Mouse (Mus musculus): ENCODE measurements around the gene Cntnap1. TPM values are rescaled to one million over a fixed set of nuclear protein-coding genes. Genes with fewer than 3 reads are reported as not detected.

Cntnap1 gene
- polyA plus RNA-seq, 1 experiment from 2014 or later, result 1.5 TPM

DNA sequence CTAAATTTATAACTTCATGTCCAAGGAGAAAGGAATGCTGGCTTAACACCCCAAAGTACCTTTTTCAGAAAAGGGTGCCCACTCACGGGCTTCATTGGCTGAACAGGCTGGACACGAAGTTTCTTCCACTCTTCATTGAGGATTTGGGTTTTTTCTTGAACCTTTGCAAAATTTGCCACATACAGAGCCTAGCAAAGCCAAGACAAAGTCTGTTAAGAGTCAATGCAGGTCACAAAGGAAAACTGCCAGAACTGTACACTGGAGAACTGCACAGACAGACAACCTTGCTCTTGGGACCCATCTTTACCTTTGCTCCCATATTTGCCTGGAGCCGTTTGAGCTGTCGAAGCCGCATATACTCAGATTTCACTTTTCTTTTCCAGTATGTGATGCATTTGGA, 46.6 kb downstream of the Cntnap1 start:
- Histone ChIP-seq H3K4me1 (ENCODE audit: insufficient read depth) (peaks cover 7% of the 10 kb centered on the region), H3K9ac (replicated peaks) (no peak overlapping the region), H3K27ac (ENCODE audit: low read depth) (no peak overlapping the region), H3K4me3 (ENCODE audit: low read depth, low read length) (no peak overlapping the region), H3K4me2 (ENCODE audit: low read depth, low read length) (no peak overlapping the region), H3K27me3 (ENCODE audit: insufficient read depth, low read length) (no peaks in the 10 kb centered on the region), H3K9me3 (ENCODE audit: low read length) (no peaks in the 10 kb centered on the region), H3K36me3 (replicated peaks; ENCODE audit: insufficient read depth, low read length) (peaks cover 33% of the 10 kb centered on the region)
- TF ChIP-seq EP300 (IDR thresholded peaks at IDR 0.05; ENCODE audit: low read depth), result no peak
- no peak for TF ChIP-seq CTCF (IDR thresholded peaks at IDR 0.05; ENCODE audit: low read depth)
- ATAC-seq (no peak), DNase-seq (no peak)
- 85% methylated on average over 5 of the region's 5 CpGs for WGBS (ENCODE audit: insufficient replicate concordance)

- DNase-seq, result no peak
- Histone ChIP-seq H3K9ac (replicated peaks) (no peak overlapping the region), H3K4me2 (ENCODE audit: low read depth, low read length) (no peak overlapping the region), H3K4me1 (ENCODE audit: insufficient read depth) (peaks cover 7% of the 10 kb centered on the region), H3K36me3 (replicated peaks; ENCODE audit: insufficient read depth, low read length) (peaks cover 25% of the 10 kb centered on the region), H3K27ac (ENCODE audit: low read depth) (no peak overlapping the region), H3K9me3 (ENCODE audit: low read length) (no peaks in the 10 kb centered on the region), H3K4me3 (ENCODE audit: low read depth, low read length) (no peak overlapping the region), H3K27me3 (ENCODE audit: insufficient read depth, low read length) (no peaks in the 10 kb centered on the region)
- WGBS (ENCODE audit: insufficient replicate concordance), result 68% methylated on average over 10 of the region's 10 CpGs
- TF ChIP-seq EP300 (IDR thresholded peaks at IDR 0.05; ENCODE audit: low read depth), result no peak
- TF ChIP-seq CTCF (IDR thresholded peaks at IDR 0.05; ENCODE audit: low read depth), result no peak
- no peak for ATAC-seq
These were observed 48.2 kb downstream of the Cntnap1 start for GRCm38 (mm10) chr11:101218436-101219055.

DNA sequence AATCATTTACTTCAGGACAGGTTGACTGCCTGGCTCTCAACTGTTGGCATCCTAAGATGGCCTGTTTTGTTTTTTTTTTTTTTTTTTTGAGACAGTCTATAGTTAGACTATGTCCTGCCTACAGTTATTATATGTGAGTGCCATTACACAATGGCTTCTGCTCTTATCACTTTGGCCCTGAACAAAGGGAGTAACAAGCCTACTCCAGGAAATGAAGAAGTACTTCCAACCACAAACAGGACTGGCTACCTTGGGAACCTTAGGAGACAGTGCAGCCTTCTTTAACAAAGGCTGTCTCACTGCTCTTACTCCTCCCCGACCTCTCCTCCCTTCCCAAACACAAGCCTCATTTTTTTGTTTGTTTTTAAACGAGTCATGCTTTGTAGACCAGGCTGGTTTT, 50.5 kb downstream of the Cntnap1 start:
- Histone ChIP-seq H3K4me2 (ENCODE audit: low read depth, low read length) (no peak overlapping the region), H3K36me3 (replicated peaks; ENCODE audit: insufficient read depth, low read length) (peaks cover 5% of the 10 kb centered on the region), H3K4me3 (ENCODE audit: low read depth, low read length) (no peak overlapping the region), H3K27ac (ENCODE audit: low read depth) (no peak overlapping the region), H3K27me3 (ENCODE audit: insufficient read depth, low read length) (no peaks in the 10 kb centered on the region), H3K9me3 (ENCODE audit: low read length) (no peaks in the 10 kb centered on the region), H3K4me1 (ENCODE audit: insufficient read depth) (peaks cover 16% of the 10 kb centered on the region), H3K9ac (replicated peaks) (no peak overlapping the region)
- TF ChIP-seq CTCF (IDR thresholded peaks at IDR 0.05; ENCODE audit: low read depth) (no peak), EP300 (IDR thresholded peaks at IDR 0.05; ENCODE audit: low read depth) (no peak)
- no peak for ATAC-seq
- DNase-seq, result no peak
- WGBS (ENCODE audit: insufficient replicate concordance), result 39% methylated on average over 2 of the region's 2 CpGs

- Histone ChIP-seq H3K9ac (replicated peaks) (no peak overlapping the region), H3K4me3 (ENCODE audit: low read depth, low read length) (no peak overlapping the region), H3K4me2 (ENCODE audit: low read depth, low read length) (no peak overlapping the region), H3K27me3 (ENCODE audit: insufficient read depth, low read length) (no peaks in the 10 kb centered on the region), H3K9me3 (ENCODE audit: low read length) (no peaks in the 10 kb centered on the region), H3K4me1 (ENCODE audit: insufficient read depth) (peaks cover 16% of the 10 kb centered on the region), H3K27ac (ENCODE audit: low read depth) (no peak overlapping the region), H3K36me3 (replicated peaks; ENCODE audit: insufficient read depth, low read length) (peaks cover 4% of the 10 kb centered on the region)
- WGBS (ENCODE audit: insufficient replicate concordance), result 62% methylated on average over 8 of the region's 8 CpGs
- DNase-seq (no peak), ATAC-seq (no peak)
- TF ChIP-seq CTCF (IDR thresholded peaks at IDR 0.05; ENCODE audit: low read depth), result no peak
- TF ChIP-seq EP300 (IDR thresholded peaks at IDR 0.05; ENCODE audit: low read depth), result no peak
These were observed 51.1 kb downstream of the Cntnap1 start for GRCm38 (mm10) chr11:101221306-101221986.

- H3K36me3 ChIP-seq (replicated peaks; ENCODE audit: insufficient read depth, low read length), result no peaks in the 10 kb centered on the region
- H3K4me1 ChIP-seq (ENCODE audit: insufficient read depth), result peaks cover 16% of the 10 kb centered on the region
- H3K27ac ChIP-seq (ENCODE audit: low read depth), result no peak overlapping the region
- WGBS (ENCODE audit: insufficient replicate concordance), result 73% methylated on average over 3 of the region's 3 CpGs
- DNase-seq (no peak), ATAC-seq (no peak)
- no peak for TF ChIP-seq EP300 (IDR thresholded peaks at IDR 0.05; ENCODE audit: low read depth)
- no peak for TF ChIP-seq CTCF (IDR thresholded peaks at IDR 0.05; ENCODE audit: low read depth)
- no peak overlapping the region for H3K9ac ChIP-seq (replicated peaks)
- no peaks in the 10 kb centered on the region for H3K9me3 ChIP-seq (ENCODE audit: low read length)
- no peaks in the 10 kb centered on the region for H3K27me3 ChIP-seq (ENCODE audit: insufficient read depth, low read length)
- H3K4me2 ChIP-seq (ENCODE audit: low read depth, low read length), result no peak overlapping the region
- no peak overlapping the region for H3K4me3 ChIP-seq (ENCODE audit: low read depth, low read length)
These were observed 54.0 kb downstream of the Cntnap1 start for GRCm38 (mm10) chr11:101224337-101224736.

DNA sequence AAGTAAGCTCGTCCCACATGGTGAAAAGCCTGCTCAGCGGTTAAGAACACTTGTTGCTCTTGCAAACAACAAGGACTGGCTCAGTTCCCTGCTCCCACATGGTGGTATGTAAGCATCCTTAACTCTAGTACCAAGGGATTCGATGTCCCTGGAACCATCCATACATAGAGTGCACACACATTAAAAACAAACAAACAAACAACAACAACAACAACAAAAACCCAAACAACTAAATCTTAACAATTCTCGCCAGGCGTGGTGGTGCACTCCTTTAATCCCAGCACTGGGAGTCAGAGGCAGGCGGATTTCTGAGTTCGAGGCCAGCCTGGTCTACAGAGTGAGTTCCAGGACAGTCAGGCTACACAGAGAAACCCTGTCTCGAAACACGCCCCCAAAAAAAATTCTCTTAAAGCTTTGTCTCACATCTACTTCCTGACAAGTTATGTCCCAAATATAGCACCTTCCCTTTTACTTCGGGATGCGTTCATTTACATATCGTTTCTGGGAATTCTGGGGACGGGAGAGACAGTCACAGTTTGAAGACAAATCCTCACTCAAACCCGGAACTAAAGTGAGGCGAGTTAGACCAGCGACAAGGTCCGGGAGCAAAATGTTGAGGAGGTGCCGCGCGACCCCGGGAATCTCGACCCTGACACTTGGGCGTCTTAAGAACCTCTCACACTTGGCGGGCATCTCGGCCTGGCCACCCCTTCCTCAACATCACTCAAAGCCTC, 55.2 kb downstream of the Cntnap1 start:
- Histone ChIP-seq H3K4me2 (ENCODE audit: low read depth, low read length) (peak overlapping the region; percentile 98), H3K9ac (replicated peaks) (peak overlapping the region; percentile 95), H3K4me1 (ENCODE audit: insufficient read depth) (peaks cover 20% of the 10 kb centered on the region), H3K4me3 (ENCODE audit: low read depth, low read length) (peak overlapping the region; percentile 96), H3K9me3 (ENCODE audit: low read length) (no peaks in the 10 kb centered on the region), H3K27ac (ENCODE audit: low read depth) (peak overlapping the region; percentile 90), H3K36me3 (replicated peaks; ENCODE audit: insufficient read depth, low read length) (no peaks in the 10 kb centered on the region), H3K27me3 (ENCODE audit: insufficient read depth, low read length) (no peaks in the 10 kb centered on the region)
- TF ChIP-seq CTCF (IDR thresholded peaks at IDR 0.05; ENCODE audit: low read depth) (no peak), EP300 (IDR thresholded peaks at IDR 0.05; ENCODE audit: low read depth) (no peak)
- no peak; the same call in 1 of the 2 replicates for ATAC-seq
- WGBS (ENCODE audit: insufficient replicate concordance), result 18% methylated on average over 25 of the region's 25 CpGs
- no peak for DNase-seq

All from liver, postnatal 0 days (tissue).